Mouse (Mus musculus) induced T-regulatory cell, adult 2 months (primary cell): ENCODE data around the gene Adarb1.

Source experiments
- DNase-seq: peaks from one replicate; pipeline ENCODE4 v3.0.0-alpha.2; 2012; ENCODE audit warnings: low read depth

Gene Adarb1

GRCm38 (mm10) chr10:77381191-77381590, 36.9 kb downstream of the Adarb1 start:
- DNase-seq = no peak

- DNase-seq = no peak
Measured at GRCm38 (mm10) chr10:77380716-77381115, 37.4 kb downstream of the Adarb1 start.

GRCm38 (mm10) chr10:77379199-77379598, 38.9 kb downstream of the Adarb1 start:
- no peak for DNase-seq

GRCm38 (mm10) chr10:77376056-77376455, 42.0 kb downstream of the Adarb1 start:
- no peak for DNase-seq

- DNase-seq = no peak
Measured at GRCm38 (mm10) chr10:77374948-77375347, 43.1 kb downstream of the Adarb1 start.

GRCm38 (mm10) chr10:77374407-77374806, 43.7 kb downstream of the Adarb1 start:
- DNase-seq = no peak

- no peak for DNase-seq
Measured at GRCm38 (mm10) chr10:77370129-77370528, 47.9 kb downstream of the Adarb1 start.

GRCm38 (mm10) chr10:77367973-77368372, 50.1 kb downstream of the Adarb1 start:
- DNase-seq = no peak

- peak; percentile 57 for DNase-seq
Measured at GRCm38 (mm10) chr10:77366959-77367358, 51.1 kb downstream of the Adarb1 start.

GRCm38 (mm10) chr10:77365212-77365611, 52.9 kb downstream of the Adarb1 start:
- DNase-seq = no peak

GRCm38 (mm10) chr10:77360486-77360885, 57.6 kb downstream of the Adarb1 start:
- no peak for DNase-seq

GRCm38 (mm10) chr10:77357957-77358356, 60.1 kb downstream of the Adarb1 start:
- DNase-seq = no peak

GRCm38 (mm10) chr10:77353031-77353745, 64.9 kb downstream of the Adarb1 start:
- DNase-seq = peak; percentile 75

- DNase-seq = no peak
Measured at GRCm38 (mm10) chr10:77342842-77343241, 75.2 kb downstream of the Adarb1 start.

GRCm38 (mm10) chr10:77341711-77342110, 76.4 kb downstream of the Adarb1 start:
- no peak for DNase-seq

- no peak for DNase-seq
Measured at GRCm38 (mm10) chr10:77341059-77341458, 77.0 kb downstream of the Adarb1 start.

- no peak for DNase-seq
Measured at GRCm38 (mm10) chr10:77339871-77340341, 78.2 kb downstream of the Adarb1 start.

- DNase-seq = no peak
Measured at GRCm38 (mm10) chr10:77333518-77333917, 84.6 kb downstream of the Adarb1 start.

- no peak for DNase-seq
Measured at GRCm38 (mm10) chr10:77329446-77330094, 88.5 kb downstream of the Adarb1 start.

GRCm38 (mm10) chr10:77324716-77325115, 93.4 kb downstream of the Adarb1 start:
- DNase-seq = no peak

GRCm38 (mm10) chr10:77321611-77322010, 96.5 kb downstream of the Adarb1 start:
- DNase-seq = no peak

- no peak for DNase-seq
Measured at GRCm38 (mm10) chr10:77321001-77321400, 97.1 kb downstream of the Adarb1 start.

GRCm38 (mm10) chr10:77315682-77316081, 102.4 kb downstream of the Adarb1 start:
- DNase-seq = no peak
